Mouse (Mus musculus): Measurements from ENCODE around the gene Gm38431. TPM values are rescaled to one million over a fixed set of nuclear protein-coding genes. Genes with fewer than 3 reads are reported as not detected.

The Gm38431 gene
- total and polyA plus RNA-seq, 3 experiments, result 2.8 to 382 (median 95.6) TPM

GRCm38 (mm10) chr9:21113751-21114150 is 22.0 kb upstream of the Gm38431 start:
- ATAC-seq (ENCODE audit: extremely low read depth, insufficient number of reproducible peaks, low FRiP score, poor library complexity, severe bottlenecking) (no peak), DNase-seq (ENCODE audit: low spot score) (no peak)
- peaks cover 83% of the 10 kb centered on the region for H3K36me3 ChIP-seq (replicated peaks)
- no peak overlapping the region for H3K4me3 ChIP-seq (ENCODE audit: low read depth, low read length)
- H3K9me3 ChIP-seq (replicated peaks), result no peaks in the 10 kb centered on the region
- TF ChIP-seq TAL1 (conservative IDR thresholded peaks at IDR 0.05; ENCODE audit: low read depth, low read length) (no peak), CTCF (IDR thresholded peaks at IDR 0.05; ENCODE audit: low read depth, low read length) (no peak), POLR2AphosphoS5 (IDR thresholded peaks at IDR 0.05; ENCODE audit: insufficient replicate concordance, low read depth, low read length) (no peak), GATA1 (IDR thresholded peaks at IDR 0.05; ENCODE audit: borderline replicate concordance, low read length) (no peak), GATA2 (IDR thresholded peaks at IDR 0.05; ENCODE audit: borderline replicate concordance, low read depth, low read length) (no peak)
- no peaks in the 10 kb centered on the region for H3K27me3 ChIP-seq (ENCODE audit: insufficient read depth, low read length)
- H3K4me1 ChIP-seq (ENCODE audit: insufficient read depth, low read depth, low read length), result peaks cover 3% of the 10 kb centered on the region; the same call in 1 of the 2 replicates

GRCm38 (mm10) chr9:21107607-21108237 is 15.9 kb upstream of the Gm38431 start:
- Histone ChIP-seq H3K36me3 (replicated peaks) (peaks cover 86% of the 10 kb centered on the region), H3K9me3 (replicated peaks) (no peaks in the 10 kb centered on the region), H3K27me3 (ENCODE audit: insufficient read depth, low read length) (no peaks in the 10 kb centered on the region), H3K4me3 (ENCODE audit: low read depth, low read length) (no peak overlapping the region), H3K4me1 (ENCODE audit: insufficient read depth, low read depth, low read length) (peaks cover 14% of the 10 kb centered on the region)
- no peak for ATAC-seq (ENCODE audit: extremely low read depth, insufficient number of reproducible peaks, low FRiP score, poor library complexity, severe bottlenecking)
- TF ChIP-seq POLR2AphosphoS5 (IDR thresholded peaks at IDR 0.05; ENCODE audit: insufficient replicate concordance, low read depth, low read length), result no peak
- no peak for TF ChIP-seq TAL1 (conservative IDR thresholded peaks at IDR 0.05; ENCODE audit: low read depth, low read length)
- no peak for TF ChIP-seq GATA1 (IDR thresholded peaks at IDR 0.05; ENCODE audit: borderline replicate concordance, low read length)
- TF ChIP-seq CTCF (IDR thresholded peaks at IDR 0.05; ENCODE audit: low read depth, low read length), result no peak
- no peak for TF ChIP-seq GATA2 (IDR thresholded peaks at IDR 0.05; ENCODE audit: borderline replicate concordance, low read depth, low read length)
- no peak for DNase-seq (ENCODE audit: low spot score)

- Histone ChIP-seq H3K4me1 (ENCODE audit: insufficient read depth, low read depth, low read length) (peaks cover 14% of the 10 kb centered on the region), H3K36me3 (replicated peaks) (peaks cover 93% of the 10 kb centered on the region), H3K27me3 (ENCODE audit: insufficient read depth, low read length) (no peaks in the 10 kb centered on the region), H3K9me3 (replicated peaks) (no peaks in the 10 kb centered on the region), H3K4me3 (ENCODE audit: low read depth, low read length) (no peak overlapping the region)
- DNase-seq (ENCODE audit: low spot score) (no peak), ATAC-seq (ENCODE audit: extremely low read depth, insufficient number of reproducible peaks, low FRiP score, poor library complexity, severe bottlenecking) (no peak)
- TF ChIP-seq CTCF (IDR thresholded peaks at IDR 0.05; ENCODE audit: low read depth, low read length) (no peak), TAL1 (conservative IDR thresholded peaks at IDR 0.05; ENCODE audit: low read depth, low read length) (no peak), GATA2 (IDR thresholded peaks at IDR 0.05; ENCODE audit: borderline replicate concordance, low read depth, low read length) (no peak), POLR2AphosphoS5 (IDR thresholded peaks at IDR 0.05; ENCODE audit: insufficient replicate concordance, low read depth, low read length) (no peak), GATA1 (IDR thresholded peaks at IDR 0.05; ENCODE audit: borderline replicate concordance, low read length) (no peak)
Observed at GRCm38 (mm10) chr9:21105760-21106564, 14.2 kb upstream of the Gm38431 start.

- peaks cover 14% of the 10 kb centered on the region for H3K4me1 ChIP-seq (ENCODE audit: insufficient read depth, low read depth, low read length)
- ATAC-seq (ENCODE audit: extremely low read depth, insufficient number of reproducible peaks, low FRiP score, poor library complexity, severe bottlenecking), result no peak
Observed at GRCm38 (mm10) chr9:21104814-21105213, 13.0 kb upstream of the Gm38431 start.

GRCm38 (mm10) chr9:21102076-21102475 is 10.3 kb upstream of the Gm38431 start:
- Histone ChIP-seq H3K9me3 (replicated peaks) (no peaks in the 10 kb centered on the region), H3K27me3 (ENCODE audit: insufficient read depth, low read length) (no peaks in the 10 kb centered on the region), H3K4me3 (ENCODE audit: low read depth, low read length) (no peak overlapping the region), H3K36me3 (replicated peaks) (peaks cover 86% of the 10 kb centered on the region), H3K4me1 (ENCODE audit: insufficient read depth, low read depth, low read length) (peaks cover 15% of the 10 kb centered on the region)
- DNase-seq (ENCODE audit: low spot score), result no peak
- TF ChIP-seq TAL1 (conservative IDR thresholded peaks at IDR 0.05; ENCODE audit: low read depth, low read length) (no peak), POLR2AphosphoS5 (IDR thresholded peaks at IDR 0.05; ENCODE audit: insufficient replicate concordance, low read depth, low read length) (no peak), CTCF (IDR thresholded peaks at IDR 0.05; ENCODE audit: low read depth, low read length) (no peak), GATA1 (IDR thresholded peaks at IDR 0.05; ENCODE audit: borderline replicate concordance, low read length) (no peak), GATA2 (IDR thresholded peaks at IDR 0.05; ENCODE audit: borderline replicate concordance, low read depth, low read length) (no peak)
- ATAC-seq (ENCODE audit: extremely low read depth, insufficient number of reproducible peaks, low FRiP score, poor library complexity, severe bottlenecking), result no peak

More at GRCm38 (mm10) chr9:21104814-21105213, 13.0 kb upstream of the Gm38431 start:
- DNase-seq (ENCODE audit: low spot score), result no peak
- Histone ChIP-seq H3K36me3 (replicated peaks) (peaks cover 93% of the 10 kb centered on the region), H3K4me3 (ENCODE audit: low read depth, low read length) (no peak overlapping the region), H3K9me3 (replicated peaks) (no peaks in the 10 kb centered on the region), H3K27me3 (ENCODE audit: insufficient read depth, low read length) (no peaks in the 10 kb centered on the region)
- no peak for TF ChIP-seq CTCF (IDR thresholded peaks at IDR 0.05; ENCODE audit: low read depth, low read length)
- TF ChIP-seq GATA2 (IDR thresholded peaks at IDR 0.05; ENCODE audit: borderline replicate concordance, low read depth, low read length), result no peak
- TF ChIP-seq POLR2AphosphoS5 (IDR thresholded peaks at IDR 0.05; ENCODE audit: insufficient replicate concordance, low read depth, low read length), result no peak
- no peak for TF ChIP-seq TAL1 (conservative IDR thresholded peaks at IDR 0.05; ENCODE audit: low read depth, low read length)
- TF ChIP-seq GATA1 (IDR thresholded peaks at IDR 0.05; ENCODE audit: borderline replicate concordance, low read length), result no peak
